Mouse (Mus musculus) ES-Bruce4 (cell line): Measurements from ENCODE around the gene Slitrk5. TPM values are rescaled to one million over a fixed set of nuclear protein-coding genes. Genes with fewer than 3 reads are reported as not detected.

ENCODE experiments used
- H3K27ac ChIP-seq: 2 replicates; pipeline ENCODE4 v1.5.1; 2012; ENCODE audit warnings: low read length, inconsistent platforms; ENCODE audit not compliant: insufficient read depth
- H3K27me3 ChIP-seq: 2 replicates; pipeline ENCODE4 v1.6.1; 2012; ENCODE audit warnings: mild to moderate bottlenecking, low read length, inconsistent platforms; ENCODE audit not compliant: control insufficient read depth, poor library complexity, insufficient read depth, severe bottlenecking
- H3K36me3 ChIP-seq: 2 replicates; pipeline ENCODE4 v1.6.1; 2012; ENCODE audit warnings: inconsistent platforms, mild to moderate bottlenecking, low read length, moderate library complexity; ENCODE audit not compliant: control insufficient read depth, poor library complexity, insufficient read depth, severe bottlenecking
- H3K4me1 ChIP-seq: one replicate; pipeline ENCODE4 v1.8.1; 2011; ENCODE audit warnings: low read length; ENCODE audit not compliant: control insufficient read depth, insufficient read depth
- H3K4me3 ChIP-seq: 2 replicates; pipeline ENCODE4 v1.5.1; 2011; ENCODE audit warnings: low read depth, mild to moderate bottlenecking, low read length
- H3K9ac ChIP-seq: 2 replicates; pipeline ENCODE4 v1.6.1; 2012; ENCODE audit warnings: low read depth, mild to moderate bottlenecking, inconsistent platforms; ENCODE audit not compliant: poor library complexity, severe bottlenecking
- H3K9me3 ChIP-seq: replicated peaks from 2 replicates; pipeline ENCODE4 v1.6.1; 2012; ENCODE audit warnings: mild to moderate bottlenecking, low read length, inconsistent platforms; ENCODE audit not compliant: control insufficient read depth, poor library complexity, insufficient read depth, severe bottlenecking
- CTCF ChIP-seq: IDR thresholded peaks from one replicate; pipeline ENCODE4 v1.8.1; 2011; ENCODE audit warnings: low read depth, low read length
- polyA plus RNA-seq: library from polyadenylated mRNA; stranded (reverse); fragments of >200 nt; gene quantifications from 2 replicates; pipeline ENCODE4 v1.2.4, GENCODE M21; 2011; ENCODE audit warnings: low read depth; ENCODE audit not compliant: missing spikeins, insufficient read depth, insufficient read length

Slitrk5 gene
- polyA plus RNA-seq, 1 experiment: 1.3 TPM

DNA sequence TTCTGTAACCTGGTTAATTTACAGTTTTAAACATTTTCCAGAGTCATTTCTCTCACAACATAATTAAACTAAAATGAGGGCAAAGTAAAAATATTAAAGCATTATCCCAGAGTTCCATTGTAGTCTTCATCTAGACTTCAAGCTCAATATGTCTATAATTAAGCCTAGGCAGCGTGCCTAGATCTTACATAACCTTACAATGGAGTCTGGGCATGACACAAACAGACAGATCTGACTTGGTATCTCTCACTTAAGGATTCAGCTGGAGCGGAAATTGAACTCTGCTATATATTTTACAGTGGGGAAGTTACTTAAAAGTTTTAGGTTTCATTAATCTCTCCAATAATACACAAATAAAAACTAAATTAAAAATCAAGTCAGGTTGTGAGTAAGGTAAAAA is 54.9 kb downstream of the Slitrk5 start:
- no peaks in the 10 kb centered on the region for H3K36me3 ChIP-seq
- H3K4me3 ChIP-seq: no peak overlapping the region
- no peak overlapping the region for H3K9ac ChIP-seq
- no peaks in the 10 kb centered on the region for H3K27me3 ChIP-seq
- H3K27ac ChIP-seq: no peak overlapping the region
- no peaks in the 10 kb centered on the region for H3K4me1 ChIP-seq
- no peaks in the 10 kb centered on the region for H3K9me3 ChIP-seq
- no peak for TF ChIP-seq CTCF
